Mouse (Mus musculus) bone marrow, adult 2 months (tissue): Measurements from ENCODE around the gene Slc22a23.

Experiments
- CTCF ChIP-seq: fragments of 200-500 bp; IDR thresholded peaks from 2 replicates; pipeline ENCODE4 v1.5.1; 2011; ENCODE audit warnings: low read length, control low read depth; ENCODE audit not compliant: control insufficient read depth, insufficient read depth
- POLR2A ChIP-seq: fragments of 200-500 bp; IDR thresholded peaks from 2 replicates; pipeline ENCODE4 v1.6.1; 2011; ENCODE audit warnings: low read depth, mild to moderate bottlenecking, control low read depth, low read length, borderline replicate concordance; ENCODE audit not compliant: control insufficient read depth

- TF ChIP-seq CTCF (no peak), POLR2A (no peak)
Observed at GRCm38 (mm10) chr13:34240087-34240428, 104.9 kb downstream of the Slc22a23 start.
